Mouse (Mus musculus) heart, adult 18-20 months (tissue): ENCODE results near the gene Cul7. TPM values are rescaled to one million over a fixed set of nuclear protein-coding genes. Genes with fewer than 3 reads are reported as not detected.

Source experiments
- DNase-seq, 2 experiments: peaks; one replicate each; pipeline ENCODE4 v3.0.0; 2021 to 2022; ENCODE audit warnings: mixed read lengths in 1 of 2
- total RNA-seq, 2 experiments: library from RNA; stranded (reverse); gene quantifications; 2 replicates each; pipeline ENCODE4 v1.2.3; 2021

Gene Cul7
- total RNA-seq, 2 experiments from 2014 or later = 16.9 to 18.8 TPM

- DNase-seq = peak; percentile 42 to 58
These were observed 21.1 kb upstream of the Cul7 start, which contains the start of gene Ptk7 for GRCm38 (mm10) chr17:46628791-46629684. Gene Ptk7, minus strand, starts transcription at chr17:46629504.

GRCm38 (mm10) chr17:46629685-46630441 lies 20.3 kb upstream of the Cul7 start:
- peak; percentile 52 to 70 for DNase-seq

GRCm38 (mm10) chr17:46636831-46637523 lies 13.2 kb upstream of the Cul7 start:
- DNase-seq = peak; percentile 74 to 84

- no peak for DNase-seq
These were observed 10.2 kb upstream of the Cul7 start for GRCm38 (mm10) chr17:46639929-46640328.

GRCm38 (mm10) chr17:46642060-46642459 lies 8.1 kb upstream of the Cul7 start:
- no peak for DNase-seq

- DNase-seq = no peak
These were observed 5.9 kb upstream of the Cul7 start for GRCm38 (mm10) chr17:46644152-46644805.

GRCm38 (mm10) chr17:46644916-46645475 lies 5.1 kb upstream of the Cul7 start:
- DNase-seq = peak; percentile 69 to 77

GRCm38 (mm10) chr17:46645561-46646321 lies 4.4 kb upstream of the Cul7 start, which contains the start of the genes Klc4 and Mrpl2:
Gene Klc4, minus strand, starts transcription at chr17:46646022.
Gene Mrpl2, plus strand, starts transcription at chr17:46646229.
- peak; percentile 98 to 99 for DNase-seq

GRCm38 (mm10) chr17:46646322-46646662 lies 3.8 kb upstream of the Cul7 start:
- DNase-seq = no peak

- no peak for DNase-seq
These were observed 2.9 kb upstream of the Cul7 start for GRCm38 (mm10) chr17:46647279-46647678.

- DNase-seq = no peak
These were observed 1.7 kb upstream of the Cul7 start for GRCm38 (mm10) chr17:46648436-46648835.

GRCm38 (mm10) chr17:46649811-46650210 lies 326 bp upstream of the Cul7 start:
- DNase-seq = no peak

GRCm38 (mm10) chr17:46651292-46651691 lies 1.2 kb downstream of the Cul7 start:
- no peak for DNase-seq

- DNase-seq = no peak
These were observed 1.8 kb downstream of the Cul7 start for GRCm38 (mm10) chr17:46651755-46652547.

GRCm38 (mm10) chr17:46656054-46656453 lies 5.9 kb downstream of the Cul7 start:
- DNase-seq = no peak

- no peak for DNase-seq
These were observed 11.2 kb downstream of the Cul7 start for GRCm38 (mm10) chr17:46661351-46661750.

GRCm38 (mm10) chr17:46661981-46662380 lies 11.8 kb downstream of the Cul7 start:
- DNase-seq = no peak

- DNase-seq = peak; percentile 51 to 79
These were observed 12.6 kb downstream of the Cul7 start for GRCm38 (mm10) chr17:46662730-46663129.

- DNase-seq = peak; percentile 46 to 70
These were observed 17.6 kb downstream of the Cul7 start for GRCm38 (mm10) chr17:46667712-46668111.

GRCm38 (mm10) chr17:46669911-46670310 lies 19.8 kb downstream of the Cul7 start:
- no peak for DNase-seq
